Mouse (Mus musculus): ENCODE results near the gene Melk. TPM values are rescaled to one million over a fixed set of nuclear protein-coding genes. Genes with fewer than 3 reads are reported as not detected.

The Melk gene
- polyA plus RNA-seq, 1 experiment from 2014 or later, result 36.7 TPM

DNA sequence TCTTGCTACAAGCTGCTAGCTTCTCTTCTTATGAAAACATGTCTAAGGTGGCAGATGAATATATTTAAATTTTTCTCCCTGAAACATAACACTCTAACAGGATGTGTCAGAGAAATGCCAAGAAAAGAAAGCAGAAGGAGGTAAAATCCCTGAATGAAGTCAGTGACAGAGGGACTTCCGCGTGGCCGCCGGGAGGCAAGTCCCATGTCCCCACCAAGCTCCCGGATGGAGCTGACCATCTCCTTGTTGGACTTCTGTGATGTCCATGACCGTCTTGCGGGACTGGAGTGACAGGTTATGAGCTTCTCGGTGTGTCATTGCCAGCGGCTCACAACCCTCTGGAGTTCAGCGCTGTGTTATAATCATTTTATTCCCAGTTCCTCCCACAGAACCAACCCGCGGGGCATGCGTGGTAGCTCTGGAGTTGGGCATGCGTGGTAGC lies 31.3 kb upstream of the Melk start:
- no peak overlapping the region for H3K4me2 ChIP-seq (ENCODE audit: low read depth, low read length)
- H3K27me3 ChIP-seq (replicated peaks; ENCODE audit: control insufficient read depth, insufficient read depth, low read length), result no peaks in the 10 kb centered on the region
- ATAC-seq, result no peak
- no peak overlapping the region for H3K4me3 ChIP-seq (ENCODE audit: low read length)
- H3K36me3 ChIP-seq (ENCODE audit: control insufficient read depth, insufficient read depth, low read length), result no peaks in the 10 kb centered on the region
- no peaks in the 10 kb centered on the region for H3K4me1 ChIP-seq (ENCODE audit: control insufficient read depth, insufficient read depth, low read length)
- no peaks in the 10 kb centered on the region for H3K9me3 ChIP-seq (ENCODE audit: control insufficient read depth, low read length)
- H3K9ac ChIP-seq (ENCODE audit: low read depth, low read length), result no peak overlapping the region
- WGBS, result 91% methylated on average over 14 of the region's 14 CpGs
- no peak overlapping the region for H3K27ac ChIP-seq (ENCODE audit: low read length)

- no peaks in the 10 kb centered on the region for H3K36me3 ChIP-seq (ENCODE audit: control insufficient read depth, insufficient read depth, low read length)
- 68% methylated on average over 5 of the region's 5 CpGs for WGBS
- no peak overlapping the region for H3K27ac ChIP-seq (ENCODE audit: low read length)
- no peak overlapping the region for H3K9ac ChIP-seq (ENCODE audit: low read depth, low read length)
- H3K4me3 ChIP-seq (ENCODE audit: low read length), result no peak overlapping the region
- no peaks in the 10 kb centered on the region for H3K9me3 ChIP-seq (ENCODE audit: control insufficient read depth, low read length)
- H3K27me3 ChIP-seq (replicated peaks; ENCODE audit: control insufficient read depth, insufficient read depth, low read length), result no peaks in the 10 kb centered on the region
- no peak overlapping the region for H3K4me2 ChIP-seq (ENCODE audit: low read depth, low read length)
- no peaks in the 10 kb centered on the region for H3K4me1 ChIP-seq (ENCODE audit: control insufficient read depth, insufficient read depth, low read length)
- no peak for ATAC-seq
Measured at GRCm38 (mm10) chr4:44271134-44271533, 29.5 kb upstream of the Melk start.

DNA sequence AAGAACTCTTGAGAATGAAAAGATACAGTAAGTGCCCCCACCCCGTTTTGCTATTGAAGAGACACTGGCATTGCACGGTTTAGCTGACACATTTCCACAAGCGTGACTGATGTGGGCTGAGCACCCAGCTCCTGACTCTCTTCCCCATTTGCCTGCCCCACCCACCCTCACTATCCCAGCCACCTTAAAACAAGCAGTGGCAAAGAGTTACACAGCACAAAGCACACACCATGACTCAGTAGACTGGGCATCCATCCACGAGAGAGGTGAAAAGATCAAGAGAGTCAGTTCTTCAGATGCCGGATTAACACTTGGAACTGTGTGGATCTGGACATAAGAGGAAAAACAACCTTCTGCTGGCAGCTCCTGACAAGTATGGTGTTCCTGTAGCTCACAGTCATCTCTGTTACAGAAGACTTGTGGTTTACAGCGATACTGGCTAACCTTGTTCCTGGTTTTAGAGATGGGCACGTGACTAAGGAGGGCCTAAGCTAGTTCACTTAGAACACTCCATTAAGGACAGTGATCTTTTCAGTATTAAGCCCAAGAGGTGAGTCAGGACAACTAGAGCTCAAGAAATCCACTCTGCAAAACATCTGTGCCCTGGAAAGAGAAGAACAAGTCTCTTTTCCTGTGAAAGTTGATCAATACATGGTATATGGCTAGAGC lies 18.9 kb upstream of the Melk start:
- no peak overlapping the region for H3K9ac ChIP-seq (ENCODE audit: low read depth, low read length)
- H3K27ac ChIP-seq (ENCODE audit: low read length), result no peak overlapping the region
- no peaks in the 10 kb centered on the region for H3K9me3 ChIP-seq (ENCODE audit: control insufficient read depth, low read length)
- H3K4me1 ChIP-seq (ENCODE audit: control insufficient read depth, insufficient read depth, low read length), result no peaks in the 10 kb centered on the region
- H3K4me3 ChIP-seq (ENCODE audit: low read length), result no peak overlapping the region
- ATAC-seq, result no peak
- 78% methylated on average over 7 of the region's 7 CpGs for WGBS
- no peak overlapping the region for H3K4me2 ChIP-seq (ENCODE audit: low read depth, low read length)
- no peaks in the 10 kb centered on the region for H3K36me3 ChIP-seq (ENCODE audit: control insufficient read depth, insufficient read depth, low read length)
- no peaks in the 10 kb centered on the region for H3K27me3 ChIP-seq (replicated peaks; ENCODE audit: control insufficient read depth, insufficient read depth, low read length)

DNA sequence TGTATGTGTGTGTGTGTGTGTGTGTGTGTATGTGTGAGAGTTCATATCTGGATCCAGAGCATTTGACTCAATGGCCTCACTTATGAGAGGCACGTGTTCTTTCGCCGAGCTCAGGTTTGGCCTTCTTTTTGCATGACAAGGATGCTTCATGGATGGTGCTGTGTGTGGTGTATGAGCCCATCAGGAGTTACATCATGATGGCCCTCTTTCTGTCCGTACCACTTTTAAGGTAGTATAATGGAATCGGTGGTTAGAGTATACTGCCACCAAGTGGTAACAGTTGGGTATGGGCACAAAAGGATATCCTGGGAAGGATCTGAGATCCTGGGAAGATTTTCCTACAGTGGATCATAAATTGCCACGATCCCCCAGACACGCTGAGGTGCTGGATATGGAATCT lies 8.1 kb upstream of the Melk start:
- Histone ChIP-seq H3K4me3 (ENCODE audit: low read length) (no peak overlapping the region), H3K36me3 (ENCODE audit: control insufficient read depth, insufficient read depth, low read length) (no peaks in the 10 kb centered on the region), H3K27ac (ENCODE audit: low read length) (no peak overlapping the region), H3K27me3 (replicated peaks; ENCODE audit: control insufficient read depth, insufficient read depth, low read length) (no peaks in the 10 kb centered on the region), H3K9ac (ENCODE audit: low read depth, low read length) (no peak overlapping the region), H3K9me3 (ENCODE audit: control insufficient read depth, low read length) (no peaks in the 10 kb centered on the region), H3K4me1 (ENCODE audit: control insufficient read depth, insufficient read depth, low read length) (no peaks in the 10 kb centered on the region), H3K4me2 (ENCODE audit: low read depth, low read length) (no peak overlapping the region)
- 12% methylated on average over 7 of the region's 7 CpGs for WGBS
- ATAC-seq, result 0 out of 2 replicates have a peak, but pooled peaks have one; percentile 53

DNA sequence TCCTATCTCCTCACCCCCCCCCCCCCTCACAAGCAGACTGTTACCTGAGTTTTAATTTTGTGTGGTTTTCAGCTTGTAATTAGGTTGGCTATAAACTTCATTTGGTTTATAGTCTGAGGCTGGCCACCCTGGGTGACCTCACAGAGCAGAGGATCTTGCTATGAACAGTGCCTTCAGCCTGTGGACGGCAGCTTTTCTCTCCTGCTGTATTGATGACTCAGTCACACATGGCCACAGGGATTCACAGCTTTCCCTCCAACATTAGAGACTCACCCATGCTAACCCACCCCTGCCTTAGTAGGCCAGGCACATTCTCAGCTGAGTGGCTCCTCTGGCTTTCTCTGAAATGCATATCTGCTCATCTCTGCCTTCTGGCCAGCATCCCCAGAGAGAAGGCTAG lies 4.8 kb upstream of the Melk start:
- no peaks in the 10 kb centered on the region for H3K36me3 ChIP-seq (ENCODE audit: control insufficient read depth, insufficient read depth, low read length)
- 63% methylated on average over 1 of the region's 1 CpGs for WGBS
- no peaks in the 10 kb centered on the region for H3K9me3 ChIP-seq (ENCODE audit: control insufficient read depth, low read length)
- ATAC-seq, result no peak
- no peak overlapping the region for H3K4me2 ChIP-seq (ENCODE audit: low read depth, low read length)
- no peaks in the 10 kb centered on the region for H3K27me3 ChIP-seq (replicated peaks; ENCODE audit: control insufficient read depth, insufficient read depth, low read length)
- no peak overlapping the region for H3K27ac ChIP-seq (ENCODE audit: low read length)
- H3K4me1 ChIP-seq (ENCODE audit: control insufficient read depth, insufficient read depth, low read length), result no peaks in the 10 kb centered on the region
- H3K9ac ChIP-seq (ENCODE audit: low read depth, low read length), result no peak overlapping the region
- H3K4me3 ChIP-seq (ENCODE audit: low read length), result no peak overlapping the region

DNA sequence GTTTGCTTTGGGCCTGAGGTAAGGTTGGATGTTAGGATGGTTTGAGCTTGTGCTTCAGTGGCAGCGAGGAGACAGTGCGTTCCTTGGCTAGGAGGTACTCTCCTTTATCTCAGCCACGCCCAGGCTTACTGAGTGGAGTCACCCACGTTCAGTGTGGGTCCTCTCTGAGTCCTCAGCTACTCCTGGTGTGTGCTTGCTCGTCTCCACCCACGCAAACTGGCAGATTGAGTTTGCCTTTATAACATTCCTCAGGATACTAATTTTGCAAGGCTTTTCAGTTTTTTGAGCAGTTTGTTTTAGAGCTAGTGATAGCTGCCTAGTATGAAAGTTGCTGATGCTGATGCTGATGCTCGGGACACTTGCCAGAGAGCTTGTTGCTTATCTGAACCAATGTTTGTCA lies 5.9 kb downstream of the Melk start:
- Histone ChIP-seq H3K4me1 (ENCODE audit: control insufficient read depth, insufficient read depth, low read length) (peaks cover 11% of the 10 kb centered on the region), H3K9ac (ENCODE audit: low read depth, low read length) (no peak overlapping the region), H3K36me3 (ENCODE audit: control insufficient read depth, insufficient read depth, low read length) (peaks cover 3% of the 10 kb centered on the region; the same call in 1 of the 2 replicates), H3K4me2 (ENCODE audit: low read depth, low read length) (no peak overlapping the region), H3K27ac (ENCODE audit: low read length) (no peak overlapping the region), H3K9me3 (ENCODE audit: control insufficient read depth, low read length) (no peaks in the 10 kb centered on the region), H3K27me3 (replicated peaks; ENCODE audit: control insufficient read depth, insufficient read depth, low read length) (no peaks in the 10 kb centered on the region), H3K4me3 (ENCODE audit: low read length) (no peak overlapping the region)
- no peak for ATAC-seq
- 78% methylated on average over 7 of the region's 7 CpGs for WGBS

DNA sequence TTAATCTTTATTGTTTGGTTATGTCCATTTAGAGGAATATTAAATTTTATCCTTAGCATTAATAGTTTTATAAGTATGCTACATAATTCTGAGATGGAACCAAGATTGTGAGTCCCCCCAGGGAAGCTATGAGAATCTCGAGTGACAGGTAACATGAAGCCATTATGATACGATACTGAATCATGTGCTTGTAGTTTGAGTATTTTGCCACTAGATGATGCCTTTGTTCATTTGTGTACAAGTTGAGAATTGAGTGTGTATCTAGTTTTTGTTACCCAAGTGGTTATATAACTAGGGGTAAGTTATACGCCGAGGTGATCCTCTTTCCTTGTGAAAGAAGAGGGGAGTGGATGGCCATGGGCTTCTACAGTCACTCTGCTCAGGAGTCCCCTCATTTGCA lies 9.8 kb downstream of the Melk start:
- Histone ChIP-seq H3K27me3 (replicated peaks; ENCODE audit: control insufficient read depth, insufficient read depth, low read length) (no peaks in the 10 kb centered on the region), H3K27ac (ENCODE audit: low read length) (no peak overlapping the region), H3K9ac (ENCODE audit: low read depth, low read length) (no peak overlapping the region), H3K9me3 (ENCODE audit: control insufficient read depth, low read length) (no peaks in the 10 kb centered on the region), H3K4me2 (ENCODE audit: low read depth, low read length) (no peak overlapping the region), H3K4me3 (ENCODE audit: low read length) (no peak overlapping the region), H3K4me1 (ENCODE audit: control insufficient read depth, insufficient read depth, low read length) (no peaks in the 10 kb centered on the region), H3K36me3 (ENCODE audit: control insufficient read depth, insufficient read depth, low read length) (peaks cover 3% of the 10 kb centered on the region; the same call in 1 of the 2 replicates)
- no peak for ATAC-seq
- 85% methylated on average over 4 of the region's 4 CpGs for WGBS

DNA sequence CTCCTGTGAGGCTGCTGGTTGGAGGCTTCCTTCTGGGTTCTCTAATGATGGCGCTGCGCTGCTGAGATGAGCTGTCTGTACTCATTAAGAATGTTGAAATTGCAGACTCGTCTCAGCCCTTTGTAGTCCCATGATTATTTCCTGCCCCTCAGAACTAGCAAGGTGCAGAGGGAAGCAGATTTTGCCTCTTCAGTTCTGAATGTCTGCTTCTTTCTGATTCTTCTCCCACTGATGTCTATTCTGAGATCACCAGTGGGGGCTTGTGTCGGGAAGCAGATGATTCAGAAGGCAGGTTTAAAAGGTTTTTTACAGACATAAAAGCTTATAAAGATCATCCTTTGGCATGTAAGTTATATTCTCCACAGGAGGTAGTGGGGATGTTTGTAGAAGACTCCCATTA lies 10.2 kb downstream of the Melk start:
- Histone ChIP-seq H3K4me2 (ENCODE audit: low read depth, low read length) (no peak overlapping the region), H3K36me3 (ENCODE audit: control insufficient read depth, insufficient read depth, low read length) (peaks cover 3% of the 10 kb centered on the region; the same call in 1 of the 2 replicates), H3K4me1 (ENCODE audit: control insufficient read depth, insufficient read depth, low read length) (no peaks in the 10 kb centered on the region; the same call in 1 of the 2 replicates), H3K27me3 (replicated peaks; ENCODE audit: control insufficient read depth, insufficient read depth, low read length) (no peaks in the 10 kb centered on the region), H3K9me3 (ENCODE audit: control insufficient read depth, low read length) (no peaks in the 10 kb centered on the region), H3K4me3 (ENCODE audit: low read length) (no peak overlapping the region), H3K27ac (ENCODE audit: low read length) (no peak overlapping the region), H3K9ac (ENCODE audit: low read depth, low read length) (no peak overlapping the region)
- 86% methylated on average over 4 of the region's 4 CpGs for WGBS
- no peak for ATAC-seq

DNA sequence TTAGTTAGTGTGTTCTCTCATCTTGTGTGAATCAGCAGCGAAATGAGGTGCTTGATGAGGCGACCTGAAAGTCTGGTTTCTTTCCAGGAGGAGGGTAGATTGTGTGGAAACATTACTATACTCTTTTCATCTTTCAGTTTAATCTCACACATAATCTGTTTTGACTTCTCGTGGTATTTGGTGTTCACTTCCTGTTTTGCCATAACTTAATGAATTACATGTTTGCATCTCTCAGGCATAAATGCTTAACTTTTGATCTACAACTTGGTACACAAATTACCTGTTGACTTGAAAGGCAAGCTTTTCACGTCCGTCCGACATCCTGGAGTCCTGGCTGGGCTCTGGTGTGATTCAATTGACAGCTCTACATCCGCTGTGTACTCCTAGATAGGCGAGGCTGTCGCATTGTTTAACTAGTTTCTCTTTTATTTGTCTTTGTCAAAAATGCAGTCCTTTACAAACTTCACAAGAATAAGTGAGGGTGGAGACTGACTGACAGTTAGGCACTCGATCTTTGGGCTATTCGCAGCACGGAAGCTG lies 15.7 kb downstream of the Melk start:
- no peaks in the 10 kb centered on the region; the same call in 1 of the 2 replicates for H3K4me1 ChIP-seq (ENCODE audit: control insufficient read depth, insufficient read depth, low read length)
- no peaks in the 10 kb centered on the region for H3K27me3 ChIP-seq (replicated peaks; ENCODE audit: control insufficient read depth, insufficient read depth, low read length)
- no peaks in the 10 kb centered on the region for H3K9me3 ChIP-seq (ENCODE audit: control insufficient read depth, low read length)
- no peaks in the 10 kb centered on the region for H3K36me3 ChIP-seq (ENCODE audit: control insufficient read depth, insufficient read depth, low read length)
- ATAC-seq, result no peak
- H3K9ac ChIP-seq (ENCODE audit: low read depth, low read length), result no peak overlapping the region
- 63% methylated on average over 12 of the region's 12 CpGs for WGBS
- H3K4me3 ChIP-seq (ENCODE audit: low read length), result no peak overlapping the region
- H3K27ac ChIP-seq (ENCODE audit: low read length), result no peak overlapping the region
- H3K4me2 ChIP-seq (ENCODE audit: low read depth, low read length), result no peak overlapping the region

DNA sequence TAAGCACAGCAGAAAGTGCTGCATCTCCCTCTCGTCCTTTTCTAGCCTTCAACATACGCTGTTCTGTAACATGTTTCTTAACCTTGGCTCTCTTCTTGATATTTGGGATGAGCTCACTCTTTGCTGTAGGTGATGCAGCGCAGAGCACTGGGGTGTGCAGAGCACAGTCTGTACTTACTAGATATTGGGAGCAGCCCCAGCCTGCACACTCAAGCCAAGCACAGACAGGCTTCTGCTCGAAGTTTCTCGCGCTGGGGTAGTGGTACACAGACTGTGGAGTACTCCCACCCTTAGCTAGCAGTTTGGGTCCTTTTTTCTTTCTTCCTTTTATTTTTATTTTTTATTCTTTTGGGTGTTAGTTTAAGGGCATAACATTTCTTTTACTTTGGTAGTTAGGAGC lies 19.8 kb downstream of the Melk start:
- H3K9ac ChIP-seq (ENCODE audit: low read depth, low read length), result no peak overlapping the region
- H3K27ac ChIP-seq (ENCODE audit: low read length), result no peak overlapping the region
- WGBS, result 74% methylated on average over 6 of the region's 6 CpGs
- no peak for ATAC-seq
- H3K27me3 ChIP-seq (replicated peaks; ENCODE audit: control insufficient read depth, insufficient read depth, low read length), result no peaks in the 10 kb centered on the region
- no peaks in the 10 kb centered on the region; the same call in 1 of the 2 replicates for H3K4me1 ChIP-seq (ENCODE audit: control insufficient read depth, insufficient read depth, low read length)
- H3K9me3 ChIP-seq (ENCODE audit: control insufficient read depth, low read length), result no peaks in the 10 kb centered on the region
- no peak overlapping the region for H3K4me2 ChIP-seq (ENCODE audit: low read depth, low read length)
- H3K4me3 ChIP-seq (ENCODE audit: low read length), result no peak overlapping the region
- no peaks in the 10 kb centered on the region for H3K36me3 ChIP-seq (ENCODE audit: control insufficient read depth, insufficient read depth, low read length)

All from intestine, embryonic 16.5 days (tissue).